Comparison of ENCODE assay signal across 17 mouse cellular contexts in genomic region chr12:87027391-87027790, GRCm38 (mm10). TPM values are rescaled to one million over a fixed set of nuclear protein-coding genes. Genes with fewer than 3 reads are reported as not detected.
DNase-seq lines count a peak whose midpoint lies in the region; ATAC-seq and TF ChIP-seq lines count a peak whose summit lies in the region.
"Had no signal": no experiment of that assay in that cellular context is flagged by ENCODE, and none has a peak within 500 bp of the region (broad histone marks: within the 10 kb centered on the region; RNA-seq: fewer than 3 reads in every experiment).

No protein-coding gene starts in this region.

- in situ Hi-C loops in CH12.LX (cut with MboI; ENCODE audit: low pct_ligation_motif_present, low pct_unique_long_range_greater_than_20kb, low sequenced_read_pairs): no loop called here

- no peak for TF ChIP-seq CTCF in CH12.LX (conservative IDR thresholded peaks at IDR 0.05 in 1 of 2, IDR thresholded peaks at IDR 0.05 in 1 of 2; ENCODE audit: low read depth in 2 of 2, low read length in 2 of 2)
- TF ChIP-seq CTCF in forebrain, postnatal 0 days (IDR thresholded peaks at IDR 0.05; ENCODE audit: low read depth): no peak

- H3K4me2 ChIP-seq in forebrain, embryonic 13.5 days: peak overlapping the region; percentile 62
- no peak overlapping the region for H3K4me2 ChIP-seq in forebrain, embryonic 12.5 days
- no peak overlapping the region for H3K4me2 ChIP-seq in CH12.LX (ENCODE audit: insufficient read depth, low read depth, poor library complexity, severe bottlenecking)
- H3K4me2 ChIP-seq in forebrain, postnatal 0 days (ENCODE audit: low read depth): peak overlapping the region; percentile 71
- peak overlapping the region; percentile 71 for H3K4me2 ChIP-seq in midbrain, embryonic 14.5 days (ENCODE audit: low read length)
- no peak overlapping the region for H3K4me2 ChIP-seq in kidney, embryonic 16.5 days (replicated peaks; ENCODE audit: low read depth, low read length)
- H3K4me2 ChIP-seq: lung, embryonic 15.5 days had no signal

- peak overlapping the region; percentile 46 for H3K4me3 ChIP-seq in forebrain, embryonic 13.5 days
- H3K4me3 ChIP-seq in forebrain, embryonic 12.5 days (replicated peaks): no peak overlapping the region
- no peak overlapping the region for H3K4me3 ChIP-seq in CH12.LX (replicated peaks in 1 of 3; ENCODE audit: low read depth in 2 of 3, low read length in 2 of 3, poor library complexity in 1 of 3)
- H3K4me3 ChIP-seq in forebrain, postnatal 0 days (ENCODE audit: low read depth, low read length): peak overlapping the region; percentile 56
- H3K4me3 ChIP-seq in midbrain, embryonic 14.5 days (replicated peaks; ENCODE audit: low read depth, low read length): peak overlapping the region; percentile 52
- H3K4me3 ChIP-seq in kidney, embryonic 16.5 days (ENCODE audit: low read length): no peak overlapping the region
- H3K4me3 ChIP-seq: gastrocnemius, adult 2 months; lung, embryonic 15.5 days had no signal

- DNase-seq in CH12.LX (ENCODE audit: extremely low read depth) (peak; percentile 14), adipocyte (ENCODE audit: low spot score) (no peak)
- no peak for DNase-seq in forebrain, postnatal 0 days
- no peak for DNase-seq in midbrain, embryonic 14.5 days
- no peak for DNase-seq in thymus, postnatal 25 days
- DNase-seq: gastrocnemius, adult 2 months; layer of hippocampus, postnatal 36 days; right cerebral cortex, postnatal 14 days; thymus, postnatal 14 days had no signal

- H3K36me3 ChIP-seq in forebrain, embryonic 13.5 days (ENCODE audit: poor library complexity, severe bottlenecking): no peaks in the 10 kb centered on the region
- no peaks in the 10 kb centered on the region for H3K36me3 ChIP-seq in forebrain, embryonic 12.5 days (replicated peaks)
- H3K36me3 ChIP-seq in CH12.LX (replicated peaks in 1 of 2; ENCODE audit: control insufficient read depth in 1 of 2, insufficient read depth in 1 of 2, low read length in 1 of 2): no peaks in the 10 kb centered on the region
- H3K36me3 ChIP-seq in forebrain, postnatal 0 days (ENCODE audit: insufficient read depth): no peaks in the 10 kb centered on the region
- no peaks in the 10 kb centered on the region for H3K36me3 ChIP-seq in midbrain, embryonic 14.5 days (ENCODE audit: control insufficient read depth, insufficient read depth, low read length)
- H3K36me3 ChIP-seq in kidney, embryonic 16.5 days (ENCODE audit: insufficient read depth, low read length): no peaks in the 10 kb centered on the region
- H3K36me3 ChIP-seq: kidney, embryonic 15.5 days; lung, embryonic 15.5 days had no signal

- TF ChIP-seq EP300 in CH12.LX (IDR thresholded peaks at IDR 0.05; ENCODE audit: low read length): no peak

- no peak for TF ChIP-seq POLR2A in CH12.LX (IDR thresholded peaks at IDR 0.05; ENCODE audit: low read depth, low read length)

- H3K27me3 ChIP-seq in forebrain, embryonic 13.5 days: peaks cover 33% of the 10 kb centered on the region
- peaks cover 39% of the 10 kb centered on the region for H3K27me3 ChIP-seq in forebrain, embryonic 12.5 days
- peaks cover 87% of the 10 kb centered on the region for H3K27me3 ChIP-seq in CH12.LX (replicated peaks)
- no peaks in the 10 kb centered on the region for H3K27me3 ChIP-seq in forebrain, postnatal 0 days (ENCODE audit: insufficient read depth, low read length)
- no peaks in the 10 kb centered on the region for H3K27me3 ChIP-seq in midbrain, embryonic 14.5 days (ENCODE audit: control insufficient read depth, insufficient read depth, low read length)
- peaks cover 20% of the 10 kb centered on the region for H3K27me3 ChIP-seq in kidney, embryonic 16.5 days (ENCODE audit: insufficient read depth, low read length)

- dilution Hi-C loops in CH12.LX (cut with MboI; ENCODE audit: extremely low pct_ligation_motif_present, extremely low pct_unique_long_range_greater_than_20kb, low sequenced_read_pairs): no loop called here

- H3K9ac ChIP-seq in forebrain, embryonic 13.5 days: no peak overlapping the region
- no peak overlapping the region for H3K9ac ChIP-seq in forebrain, embryonic 12.5 days
- no peak overlapping the region for H3K9ac ChIP-seq in CH12.LX (ENCODE audit: insufficient read depth, low read depth)
- H3K9ac ChIP-seq in forebrain, postnatal 0 days: peak overlapping the region; percentile 73; the same call in 1 of the 2 replicates
- peak overlapping the region; percentile 73; the same call in 1 of the 2 replicates for H3K9ac ChIP-seq in midbrain, embryonic 14.5 days (replicated peaks; ENCODE audit: low read length)
- H3K9ac ChIP-seq in kidney, embryonic 16.5 days (replicated peaks; ENCODE audit: low read length): no peak overlapping the region
- H3K9ac ChIP-seq: kidney, embryonic 15.5 days; lung, embryonic 15.5 days had no signal

- H3K27ac ChIP-seq in forebrain, embryonic 13.5 days: no peak overlapping the region
- H3K27ac ChIP-seq in forebrain, embryonic 12.5 days: no peak overlapping the region
- no peak overlapping the region for H3K27ac ChIP-seq in CH12.LX (ENCODE audit: insufficient read depth, low read depth)
- H3K27ac ChIP-seq in forebrain, postnatal 0 days (ENCODE audit: low read depth, low read length): no peak overlapping the region
- no peak overlapping the region for H3K27ac ChIP-seq in midbrain, embryonic 14.5 days (replicated peaks; ENCODE audit: low read depth, low read length)
- H3K27ac ChIP-seq in kidney, embryonic 16.5 days (ENCODE audit: low read length): no peak overlapping the region
- H3K27ac ChIP-seq: gastrocnemius, adult 2 months; kidney, embryonic 15.5 days; lung, embryonic 15.5 days had no signal

- H3K79me2 ChIP-seq in CH12.LX (replicated peaks; ENCODE audit: control insufficient read depth, extremely low read depth, insufficient read depth, poor library complexity, severe bottlenecking): no peaks in the 10 kb centered on the region

- H3K9me3 ChIP-seq in forebrain, embryonic 13.5 days (replicated peaks): no peaks in the 10 kb centered on the region
- no peaks in the 10 kb centered on the region for H3K9me3 ChIP-seq in forebrain, embryonic 12.5 days
- no peaks in the 10 kb centered on the region for H3K9me3 ChIP-seq in CH12.LX (replicated peaks; ENCODE audit: low read length)
- H3K9me3 ChIP-seq in forebrain, postnatal 0 days (ENCODE audit: low read length): no peaks in the 10 kb centered on the region
- no peaks in the 10 kb centered on the region for H3K9me3 ChIP-seq in midbrain, embryonic 14.5 days (ENCODE audit: control insufficient read depth, low read length)
- no peaks in the 10 kb centered on the region for H3K9me3 ChIP-seq in kidney, embryonic 16.5 days (ENCODE audit: low read length)
- H3K9me3 ChIP-seq: kidney, embryonic 15.5 days; lung, embryonic 15.5 days had no signal

- TF ChIP-seq RAD21 in CH12.LX (IDR thresholded peaks at IDR 0.05; ENCODE audit: low read depth, low read length): no peak

- 69% methylated on average over 5 of the region's 5 CpGs for WGBS in forebrain, embryonic 13.5 days
- 67% methylated on average over 5 of the region's 5 CpGs for WGBS in forebrain, embryonic 12.5 days
- 49% methylated on average over 5 of the region's 5 CpGs for WGBS in forebrain, postnatal 0 days
- 45% methylated on average over 5 of the region's 5 CpGs for WGBS in midbrain, embryonic 14.5 days
- 54% methylated on average over 5 of the region's 5 CpGs for WGBS in kidney, embryonic 16.5 days

- H3K4me1 ChIP-seq in forebrain, embryonic 13.5 days: peaks cover 21% of the 10 kb centered on the region
- H3K4me1 ChIP-seq in forebrain, embryonic 12.5 days: peaks cover 8% of the 10 kb centered on the region
- H3K4me1 ChIP-seq in CH12.LX (ENCODE audit: control insufficient read depth in 1 of 2, insufficient read depth in 2 of 2): peaks cover 8 to 19% of the 10 kb centered on the region in 2 experiments
- 0 out of 2 replicates have a peak, but pooled peaks cover 11% of the 10 kb centered on the region for H3K4me1 ChIP-seq in forebrain, postnatal 0 days (ENCODE audit: insufficient read depth)
- peaks cover 4% of the 10 kb centered on the region; the same call in 1 of the 2 replicates for H3K4me1 ChIP-seq in midbrain, embryonic 14.5 days (ENCODE audit: control insufficient read depth, insufficient read depth, low read length)
- peaks cover 10% of the 10 kb centered on the region; the same call in 1 of the 2 replicates for H3K4me1 ChIP-seq in kidney, embryonic 16.5 days (ENCODE audit: insufficient read depth, low read length)
- H3K4me1 ChIP-seq: lung, embryonic 15.5 days had no signal

- ATAC-seq in forebrain, embryonic 13.5 days: no peak
- no peak for ATAC-seq in forebrain, embryonic 12.5 days (ENCODE audit: low FRiP score)
- no peak for ATAC-seq in forebrain, postnatal 0 days
- no peak for ATAC-seq in midbrain, embryonic 14.5 days (ENCODE audit: low FRiP score, low TSS enrichment)
- ATAC-seq in kidney, embryonic 16.5 days (ENCODE audit: low FRiP score, low TSS enrichment): no peak

TF ChIP-seq in CH12.LX, 34 proteins besides CTCF, POLR2A, EP300 and RAD21 (continues in another document):
- TF ChIP-seq TBP (conservative IDR thresholded peaks at IDR 0.05; ENCODE audit: low read depth, low read length): no peak
- no peak for TF ChIP-seq MEF2A (IDR thresholded peaks at IDR 0.05; ENCODE audit: borderline replicate concordance, low read depth, low read length)
- TF ChIP-seq UBTF (IDR thresholded peaks at IDR 0.05; ENCODE audit: low read depth, low read length): no peak

RNA-seq across cellular contexts. Expression of gene Tmem63c, which starts 6.3 kb away (rescaled TPM):
- 1.6 and 2.2 TPM in 2 replicates for polyA plus RNA-seq in forebrain, embryonic 13.5 days (2015; fragmentation: Nextera tagmentation; extraction: Ambion mirVana)
- polyA plus RNA-seq in forebrain, embryonic 12.5 days (2016; fragmentation: Nextera tagmentation; extraction: Ambion mirVana): 1.5 and 1.6 TPM in 2 replicates
- total RNA-seq in CH12.LX (2012; rRNA removed) (0.04 and 0.08 TPM in 2 replicates), CH12.LX (2014; rRNA removed) (0.11 and 0.23 TPM in 2 replicates)
- polyA plus RNA-seq in CH12.LX (2012; ENCODE audit: insufficient read length, low read depth): 0.34 and 0.53 TPM in 2 replicates
- total RNA-seq in forebrain, postnatal 0 days (2014; rRNA removed): 20.1 and 21.8 TPM in 2 replicates
- 6.6 and 8.5 TPM in 2 replicates for polyA plus RNA-seq in forebrain, postnatal 0 days (2015; fragmentation: Nextera tagmentation; extraction: Ambion mirVana)
- 9.1 and 13.5 TPM in 2 replicates for polyA plus RNA-seq in midbrain, embryonic 14.5 days (2014; fragmentation: Nextera tagmentation; extraction: Ambion mirVana)
- 0.04 and 0.30 TPM in 2 replicates for polyA plus RNA-seq in kidney, embryonic 16.5 days (2015; fragmentation: Nextera tagmentation; extraction: Ambion mirVana)
- total RNA-seq: gastrocnemius, adult 2 months; hematopoietic stem cell, adult 5-6 weeks; megakaryocyte-erythroid progenitor cell, adult 5-6 weeks had no signal

RNA-seq across cellular contexts. Expression of gene Zdhhc22, which starts 37.2 kb away (rescaled TPM):
- polyA plus RNA-seq in forebrain, embryonic 13.5 days (2015; fragmentation: Nextera tagmentation; extraction: Ambion mirVana): 2.3 and 2.7 TPM in 2 replicates
- polyA plus RNA-seq in forebrain, embryonic 12.5 days (2016; fragmentation: Nextera tagmentation; extraction: Ambion mirVana): 1.1 and 1.6 TPM in 2 replicates
- not detected in 2 replicates for total RNA-seq in CH12.LX (2012; rRNA removed)
- total RNA-seq in CH12.LX (2014; rRNA removed): not detected in 2 replicates
- not detected in 2 replicates for polyA plus RNA-seq in CH12.LX (2012; ENCODE audit: insufficient read length, low read depth)
- total RNA-seq in forebrain, postnatal 0 days (2014; rRNA removed): 10.7 and 12.5 TPM in 2 replicates
- 12.3 and 21.7 TPM in 2 replicates for polyA plus RNA-seq in forebrain, postnatal 0 days (2015; fragmentation: Nextera tagmentation; extraction: Ambion mirVana)
- 9.0 and 10.7 TPM in 2 replicates for polyA plus RNA-seq in midbrain, embryonic 14.5 days (2014; fragmentation: Nextera tagmentation; extraction: Ambion mirVana)
- polyA plus RNA-seq in kidney, embryonic 16.5 days (2015; fragmentation: Nextera tagmentation; extraction: Ambion mirVana): 0.14 TPM in 1 of 2 replicates, not detected in the other
- total RNA-seq: gastrocnemius, adult 2 months; heart, adult 8-10 months; hematopoietic stem cell, adult 5-6 weeks; megakaryocyte-erythroid progenitor cell, adult 5-6 weeks had no signal

Comparison
In these comparisons a context has a peak if more than half of its experiments do, and no peak if none do; other contexts are left out.
1. H3K4me2 ChIP-seq: peak in forebrain, embryonic 13.5 days (single experiment), forebrain, postnatal 0 days (single experiment) and midbrain, embryonic 14.5 days (single experiment); none in forebrain, embryonic 12.5 days (single experiment), CH12.LX (single experiment) and kidney, embryonic 16.5 days (single experiment).
2. H3K4me3 ChIP-seq: peak in forebrain, embryonic 13.5 days (single experiment), forebrain, postnatal 0 days (single experiment) and midbrain, embryonic 14.5 days (single experiment); none in forebrain, embryonic 12.5 days (single experiment), CH12.LX (0 of 3) and kidney, embryonic 16.5 days (single experiment).
3. H3K9ac ChIP-seq: peak in forebrain, postnatal 0 days (single experiment) and midbrain, embryonic 14.5 days (single experiment); none in forebrain, embryonic 13.5 days (single experiment), forebrain, embryonic 12.5 days (single experiment), CH12.LX (single experiment) and kidney, embryonic 16.5 days (single experiment).